Mouse (Mus musculus): ENCODE results near the gene Vstm4. TPM values are rescaled to one million over a fixed set of nuclear protein-coding genes. Genes with fewer than 3 reads are reported as not detected.
A peak's percentile ranks its signal among the peaks of the same experiment; 100 is the strongest.

The Vstm4 gene
- polyA plus RNA-seq, 1 experiment from 2014 or later = 52.5 TPM

DNA sequence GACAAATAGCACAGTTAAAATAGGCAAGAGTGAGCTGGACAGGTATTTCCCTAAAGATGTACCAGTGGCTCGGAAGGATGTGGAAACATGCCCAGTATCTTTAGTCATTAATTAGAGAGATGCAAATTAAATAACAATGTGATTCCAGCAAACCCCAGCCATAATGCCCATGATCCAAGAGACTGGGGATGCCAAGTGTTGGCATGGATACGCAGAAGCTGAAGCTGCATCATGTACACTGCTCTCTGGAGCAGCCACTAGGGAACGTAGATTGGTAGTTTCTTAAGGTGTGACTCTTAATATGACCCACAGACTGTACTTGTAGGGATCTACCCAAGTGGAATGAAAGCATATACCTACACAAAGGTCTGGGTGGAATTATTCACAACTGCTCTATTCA, 50.0 kb downstream of the Vstm4 start:
- Histone ChIP-seq H3K4me1 (ENCODE audit: insufficient read depth) (no peaks in the 10 kb centered on the region), H3K27ac (ENCODE audit: low read depth) (no peak overlapping the region), H3K36me3 (ENCODE audit: insufficient read depth) (no peaks in the 10 kb centered on the region), H3K9me3 (ENCODE audit: low read depth, low read length) (no peaks in the 10 kb centered on the region), H3K4me2 (no peak overlapping the region), H3K4me3 (ENCODE audit: low read depth, low read length) (no peak overlapping the region), H3K27me3 (ENCODE audit: insufficient read depth, low read length) (no peaks in the 10 kb centered on the region), H3K9ac (no peak overlapping the region)
- no peak for TF ChIP-seq CTCF (IDR thresholded peaks at IDR 0.05; ENCODE audit: low read depth)
- no peak for ATAC-seq (ENCODE audit: insufficient read depth)
- no peak for DNase-seq
- WGBS = 92% methylated on average over 3 of the region's 3 CpGs

DNA sequence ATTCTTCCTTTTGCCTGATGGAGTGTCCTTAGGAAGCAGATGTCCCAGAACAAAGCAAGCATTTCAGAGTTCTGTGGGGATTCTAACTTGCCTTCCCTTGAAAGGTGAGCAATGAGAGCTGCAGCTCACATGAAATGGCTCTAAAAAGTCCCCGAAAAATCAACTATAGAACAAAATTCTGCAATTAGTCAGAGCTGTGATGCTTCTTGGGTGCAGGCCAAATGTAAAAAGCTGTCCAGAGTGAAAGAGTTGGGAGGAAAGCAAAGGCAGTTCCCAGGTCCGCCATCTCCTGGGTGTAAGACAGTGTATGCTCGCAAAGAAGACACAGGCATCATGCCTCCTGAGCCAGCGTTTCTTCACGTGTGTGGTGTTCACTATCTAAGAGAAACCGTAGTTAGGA, 52.6 kb downstream of the Vstm4 start:
- Histone ChIP-seq H3K4me2 (no peak overlapping the region), H3K4me1 (ENCODE audit: insufficient read depth) (no peaks in the 10 kb centered on the region), H3K36me3 (ENCODE audit: insufficient read depth) (no peaks in the 10 kb centered on the region), H3K27ac (ENCODE audit: low read depth) (no peak overlapping the region), H3K27me3 (ENCODE audit: insufficient read depth, low read length) (no peaks in the 10 kb centered on the region), H3K9ac (no peak overlapping the region), H3K9me3 (ENCODE audit: low read depth, low read length) (no peaks in the 10 kb centered on the region), H3K4me3 (ENCODE audit: low read depth, low read length) (no peak overlapping the region)
- ATAC-seq (ENCODE audit: insufficient read depth) (no peak), DNase-seq (peak; percentile 26)
- WGBS = 75% methylated on average over 6 of the region's 6 CpGs
- TF ChIP-seq CTCF (IDR thresholded peaks at IDR 0.05; ENCODE audit: low read depth) = no peak

DNA sequence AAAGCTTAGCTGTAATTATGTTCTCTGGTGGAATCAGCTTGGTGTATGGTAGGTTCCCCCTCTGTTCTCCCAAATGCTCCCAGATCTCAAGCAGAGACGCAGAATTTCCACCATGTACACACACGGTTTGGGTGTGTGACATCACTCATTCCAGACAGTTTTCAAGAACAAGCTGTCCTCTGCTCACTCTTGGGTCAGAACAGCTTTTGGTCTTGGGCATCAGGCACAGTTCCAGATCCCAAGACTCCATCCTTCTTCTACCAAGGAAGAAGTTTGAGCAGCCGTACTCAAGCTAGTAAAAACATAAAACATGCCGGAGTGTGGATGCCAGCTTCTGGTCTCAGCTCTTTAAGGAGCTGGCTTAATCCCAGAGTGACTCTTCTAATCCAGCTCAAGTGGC, 54.6 kb downstream of the Vstm4 start:
- no peaks in the 10 kb centered on the region for H3K27me3 ChIP-seq (ENCODE audit: insufficient read depth, low read length)
- DNase-seq (no peak), ATAC-seq (ENCODE audit: insufficient read depth) (no peak)
- H3K4me3 ChIP-seq (ENCODE audit: low read depth, low read length) = no peak overlapping the region
- no peak overlapping the region for H3K27ac ChIP-seq (ENCODE audit: low read depth)
- H3K4me2 ChIP-seq = no peak overlapping the region
- TF ChIP-seq CTCF (IDR thresholded peaks at IDR 0.05; ENCODE audit: low read depth) = no peak
- H3K4me1 ChIP-seq (ENCODE audit: insufficient read depth) = peaks cover 3% of the 10 kb centered on the region
- no peaks in the 10 kb centered on the region for H3K36me3 ChIP-seq (ENCODE audit: insufficient read depth)
- H3K9ac ChIP-seq = no peak overlapping the region
- 89% methylated on average over 4 of the region's 4 CpGs for WGBS
- no peaks in the 10 kb centered on the region for H3K9me3 ChIP-seq (ENCODE audit: low read depth, low read length)

DNA sequence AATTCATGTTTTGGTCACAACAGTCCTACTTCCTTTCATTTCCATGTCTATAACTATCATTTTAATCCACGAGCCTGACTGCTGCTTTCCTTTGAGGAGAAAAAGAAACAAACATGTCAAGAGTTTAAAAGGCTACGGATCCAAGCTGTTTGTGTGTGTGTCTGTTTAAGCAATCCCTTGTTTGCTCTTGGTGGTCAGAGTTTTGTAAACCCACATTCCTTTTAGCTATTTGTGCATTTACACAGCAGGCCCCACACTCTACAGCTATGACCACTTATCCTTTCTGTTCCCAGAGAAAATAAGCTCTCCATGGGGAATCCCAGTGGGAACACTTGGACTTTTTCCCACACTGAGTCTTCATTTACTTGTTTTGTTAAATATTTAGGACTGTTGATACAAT, 58.8 kb downstream of the Vstm4 start:
- DNase-seq (peak; percentile 78), ATAC-seq (ENCODE audit: insufficient read depth) (peak; percentile 75)
- Histone ChIP-seq H3K9me3 (ENCODE audit: low read depth, low read length) (no peaks in the 10 kb centered on the region), H3K4me1 (ENCODE audit: insufficient read depth) (peaks cover 3% of the 10 kb centered on the region), H3K27ac (ENCODE audit: low read depth) (peak overlapping the region; percentile 75; the same call in 1 of the 2 replicates), H3K9ac (no peak overlapping the region), H3K4me2 (no peak overlapping the region), H3K36me3 (ENCODE audit: insufficient read depth) (no peaks in the 10 kb centered on the region), H3K4me3 (ENCODE audit: low read depth, low read length) (no peak overlapping the region), H3K27me3 (ENCODE audit: insufficient read depth, low read length) (no peaks in the 10 kb centered on the region)
- WGBS = 13% methylated on average over 2 of the region's 2 CpGs
- no peak for TF ChIP-seq CTCF (IDR thresholded peaks at IDR 0.05; ENCODE audit: low read depth)

DNA sequence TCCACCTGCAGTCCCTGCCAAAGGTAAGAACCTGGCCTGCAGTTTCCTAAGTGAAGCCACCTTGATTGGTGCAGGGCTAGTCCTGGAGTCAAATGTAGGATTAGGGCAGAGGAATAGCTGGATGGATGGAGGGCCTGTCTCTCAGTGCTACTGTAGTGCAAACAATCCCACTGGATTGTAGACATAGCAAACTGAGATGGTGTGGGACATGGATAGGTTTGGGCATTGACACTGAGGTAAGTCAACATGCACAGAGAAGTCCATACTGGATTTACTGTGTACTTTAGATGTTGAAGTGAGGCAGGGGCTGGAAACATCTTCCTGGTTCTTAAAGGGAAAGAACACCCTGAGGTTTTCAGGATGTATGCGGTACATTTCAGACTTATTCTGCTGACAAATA, 61.4 kb downstream of the Vstm4 start:
- no peak for ATAC-seq (ENCODE audit: insufficient read depth)

DNA sequence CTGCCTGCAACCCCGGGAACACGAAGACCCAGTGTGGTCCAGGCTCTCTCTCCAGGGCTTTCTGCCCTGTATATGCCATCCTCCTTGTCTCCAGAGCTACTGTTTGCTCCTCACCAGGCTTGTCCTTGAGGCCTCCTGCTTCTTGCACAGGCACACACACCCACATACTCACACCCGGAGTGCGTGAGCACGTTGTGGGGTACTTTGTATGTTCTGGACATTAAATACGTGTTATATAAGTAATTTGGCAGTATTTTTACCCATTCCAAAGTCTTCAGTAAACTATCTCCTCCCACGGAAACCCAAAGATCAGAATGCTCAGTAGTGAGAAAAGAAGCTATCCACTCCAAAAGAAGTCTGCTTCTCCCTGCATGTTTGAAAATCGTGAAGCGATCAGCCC, 67.3 kb downstream of the Vstm4 start:
- H3K9me3 ChIP-seq (ENCODE audit: low read depth, low read length) = no peaks in the 10 kb centered on the region
- 51% methylated on average over 9 of the region's 9 CpGs for WGBS
- H3K4me2 ChIP-seq = no peak overlapping the region
- no peak for TF ChIP-seq CTCF (IDR thresholded peaks at IDR 0.05; ENCODE audit: low read depth)
- H3K4me3 ChIP-seq (ENCODE audit: low read depth, low read length) = no peak overlapping the region
- H3K27me3 ChIP-seq (ENCODE audit: insufficient read depth, low read length) = no peaks in the 10 kb centered on the region
- DNase-seq (no peak), ATAC-seq (ENCODE audit: insufficient read depth) (no peak)
- no peak overlapping the region for H3K27ac ChIP-seq (ENCODE audit: low read depth)
- no peaks in the 10 kb centered on the region for H3K36me3 ChIP-seq (ENCODE audit: insufficient read depth)
- H3K9ac ChIP-seq = no peak overlapping the region
- peaks cover 4% of the 10 kb centered on the region; the same call in 1 of the 2 replicates for H3K4me1 ChIP-seq (ENCODE audit: insufficient read depth)

More for the DNA sequence above, 61.4 kb downstream of the Vstm4 start:
- WGBS = 92% methylated on average over 1 of the region's 1 CpGs
- TF ChIP-seq CTCF (IDR thresholded peaks at IDR 0.05; ENCODE audit: low read depth) = no peak
- H3K4me2 ChIP-seq = no peak overlapping the region
- H3K4me3 ChIP-seq (ENCODE audit: low read depth, low read length) = no peak overlapping the region
- H3K36me3 ChIP-seq (ENCODE audit: insufficient read depth) = no peaks in the 10 kb centered on the region
- no peak overlapping the region for H3K27ac ChIP-seq (ENCODE audit: low read depth)
- H3K27me3 ChIP-seq (ENCODE audit: insufficient read depth, low read length) = no peaks in the 10 kb centered on the region
- DNase-seq = no peak
- H3K4me1 ChIP-seq (ENCODE audit: insufficient read depth) = peaks cover 3% of the 10 kb centered on the region
- no peaks in the 10 kb centered on the region for H3K9me3 ChIP-seq (ENCODE audit: low read depth, low read length)
- H3K9ac ChIP-seq = no peak overlapping the region

DNA sequence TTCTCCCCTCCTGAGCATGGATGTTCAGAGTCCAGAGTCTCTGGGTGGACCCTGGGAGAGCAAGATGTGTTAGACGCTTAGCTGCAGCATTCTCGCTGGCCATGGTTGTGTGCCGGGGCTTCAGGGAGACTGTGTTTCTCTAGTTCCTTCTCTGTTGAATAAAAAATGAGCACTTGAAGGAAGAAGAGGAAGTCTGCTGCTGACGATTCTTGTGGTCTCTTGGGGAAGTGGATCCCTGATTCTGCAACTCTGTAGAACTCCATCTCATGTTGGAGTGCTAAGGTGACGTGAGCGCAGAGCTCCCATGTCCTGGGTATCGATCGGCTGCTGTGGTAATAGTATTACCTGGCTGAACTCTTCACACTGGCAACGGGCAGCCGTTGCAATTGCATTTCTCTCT, 75.2 kb downstream of the Vstm4 start:
- Histone ChIP-seq H3K4me2 (no peak overlapping the region), H3K4me1 (ENCODE audit: insufficient read depth) (no peaks in the 10 kb centered on the region), H3K4me3 (ENCODE audit: low read depth, low read length) (no peak overlapping the region), H3K27me3 (ENCODE audit: insufficient read depth, low read length) (no peaks in the 10 kb centered on the region), H3K36me3 (ENCODE audit: insufficient read depth) (no peaks in the 10 kb centered on the region), H3K27ac (ENCODE audit: low read depth) (no peak overlapping the region), H3K9ac (no peak overlapping the region), H3K9me3 (ENCODE audit: low read depth, low read length) (no peaks in the 10 kb centered on the region)
- no peak for TF ChIP-seq CTCF (IDR thresholded peaks at IDR 0.05; ENCODE audit: low read depth)
- WGBS = 78% methylated on average over 10 of the region's 10 CpGs
- DNase-seq = no peak
- ATAC-seq (ENCODE audit: insufficient read depth) = no peak

DNA sequence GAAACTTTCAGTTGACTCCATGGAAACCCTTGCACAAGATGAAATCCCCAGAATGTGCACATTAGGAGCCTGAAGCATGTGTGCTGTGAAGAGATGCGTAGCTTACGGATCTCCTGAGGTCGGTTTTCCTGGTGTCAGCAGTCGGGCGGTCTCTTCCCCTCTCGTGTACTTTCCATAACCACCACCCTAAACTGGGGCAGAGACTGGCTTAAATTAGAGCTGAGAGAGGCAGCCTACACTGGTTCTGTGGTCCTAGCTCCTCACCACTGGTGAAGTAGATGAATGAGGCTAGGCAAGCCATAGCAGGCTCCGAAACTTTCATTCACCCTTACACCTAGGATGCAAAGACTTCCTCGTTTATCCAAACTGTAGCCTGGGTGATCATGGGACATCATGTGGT, 75.7 kb downstream of the Vstm4 start:
- Histone ChIP-seq H3K27me3 (ENCODE audit: insufficient read depth, low read length) (no peaks in the 10 kb centered on the region), H3K4me2 (no peak overlapping the region), H3K36me3 (ENCODE audit: insufficient read depth) (no peaks in the 10 kb centered on the region)

More for the DNA sequence above, 75.7 kb downstream of the Vstm4 start:
- Histone ChIP-seq H3K9me3 (ENCODE audit: low read depth, low read length) (no peaks in the 10 kb centered on the region), H3K4me1 (ENCODE audit: insufficient read depth) (no peaks in the 10 kb centered on the region), H3K27ac (ENCODE audit: low read depth) (no peak overlapping the region), H3K4me3 (ENCODE audit: low read depth, low read length) (no peak overlapping the region), H3K9ac (no peak overlapping the region)
- ATAC-seq (ENCODE audit: insufficient read depth) = no peak
- 83% methylated on average over 8 of the region's 8 CpGs for WGBS
- DNase-seq = no peak
- no peak for TF ChIP-seq CTCF (IDR thresholded peaks at IDR 0.05; ENCODE audit: low read depth)

Data from lung, embryonic 14.5 days (tissue).